Mouse (Mus musculus): Measurements from ENCODE around the gene Ttc30a2. TPM values are rescaled to one million over a fixed set of nuclear protein-coding genes. Genes with fewer than 3 reads are reported as not detected.
"Not testable (repeated sequence)": the region's sequence is repeated elsewhere in the genome, so short reads cannot be mapped to it uniquely, and the experiment has no call there.

Ttc30a2 gene
- polyA plus RNA-seq, 1 experiment from 2014 or later, result 0.43 TPM

GRCm38 (mm10) chr2:75955709-75956108, 22.3 kb downstream of the Ttc30a2 start:
- ATAC-seq (ENCODE audit: insufficient number of reproducible peaks, low FRiP score, low TSS enrichment, low read depth), result no peak
- Histone ChIP-seq H3K9ac (no peak overlapping the region), H3K4me3 (replicated peaks) (no peak overlapping the region), H3K4me1 (peaks cover 16% of the 10 kb centered on the region), H3K4me2 (replicated peaks) (no peak overlapping the region), H3K27ac (replicated peaks) (no peak overlapping the region), H3K36me3 (no peaks in the 10 kb centered on the region), H3K27me3 (no peaks in the 10 kb centered on the region), H3K9me3 (replicated peaks) (no peaks in the 10 kb centered on the region)
- WGBS, result 56% methylated on average over 14 of the region's 14 CpGs

GRCm38 (mm10) chr2:75953320-75953719, 24.6 kb downstream of the Ttc30a2 start:
- no peak overlapping the region for H3K9ac ChIP-seq
- ATAC-seq (ENCODE audit: insufficient number of reproducible peaks, low FRiP score, low TSS enrichment, low read depth), result no peak
- WGBS, result 93% methylated on average over 5 of the region's 5 CpGs
- H3K4me3 ChIP-seq (replicated peaks), result no peak overlapping the region
- H3K4me1 ChIP-seq, result no peaks in the 10 kb centered on the region
- no peak overlapping the region for H3K27ac ChIP-seq (replicated peaks)
- H3K4me2 ChIP-seq (replicated peaks), result no peak overlapping the region
- H3K27me3 ChIP-seq, result no peaks in the 10 kb centered on the region
- no peaks in the 10 kb centered on the region for H3K9me3 ChIP-seq (replicated peaks)
- no peaks in the 10 kb centered on the region for H3K36me3 ChIP-seq

GRCm38 (mm10) chr2:75950685-75951084, 27.3 kb downstream of the Ttc30a2 start:
- 76% methylated on average over 8 of the region's 8 CpGs for WGBS
- Histone ChIP-seq H3K9me3 (replicated peaks) (no peaks in the 10 kb centered on the region), H3K27ac (replicated peaks) (no peak overlapping the region), H3K4me2 (replicated peaks) (no peak overlapping the region), H3K9ac (no peak overlapping the region), H3K4me1 (no peaks in the 10 kb centered on the region), H3K36me3 (no peaks in the 10 kb centered on the region), H3K4me3 (replicated peaks) (no peak overlapping the region), H3K27me3 (no peaks in the 10 kb centered on the region)
- ATAC-seq (ENCODE audit: insufficient number of reproducible peaks, low FRiP score, low TSS enrichment, low read depth), result no peak

GRCm38 (mm10) chr2:75938117-75939063, 39.6 kb downstream of the Ttc30a2 start, which contains the start of gene Ttc30b:
Gene Ttc30b, minus strand, starts transcription at chr2:75938585.
- Histone ChIP-seq H3K9ac (peak within 1 kb of the TSS; percentile 2), H3K4me2 (replicated peaks) (peak within 1 kb of the TSS; percentile 56), H3K36me3 (no peaks in the 10 kb centered on the region), H3K27ac (replicated peaks) (peak within 1 kb of the TSS; percentile 86), H3K27me3 (no peaks in the 10 kb centered on the region), H3K9me3 (replicated peaks) (no peaks in the 10 kb centered on the region), H3K4me3 (replicated peaks) (peak within 1 kb of the TSS; percentile 51), H3K4me1 (peaks cover 6% of the 10 kb centered on the region; the same call in 1 of the 2 replicates)
- ATAC-seq (ENCODE audit: insufficient number of reproducible peaks, low FRiP score, low TSS enrichment, low read depth), result no peak; the same call in none of the 2 replicates
- WGBS, result 2% methylated on average over 42 of the region's 42 CpGs

- Histone ChIP-seq H3K4me3 (replicated peaks) (peak overlapping the region; percentile 51), H3K4me2 (replicated peaks) (peak overlapping the region; percentile 56)
- not testable (repeated sequence) for ATAC-seq (ENCODE audit: insufficient number of reproducible peaks, low FRiP score, low TSS enrichment, low read depth); H3K27ac ChIP-seq (replicated peaks); H3K36me3 ChIP-seq; H3K27me3 ChIP-seq; H3K4me1 ChIP-seq; H3K9me3 ChIP-seq (replicated peaks); H3K9ac ChIP-seq
- WGBS, result 65% methylated on average over 17 of the region's 17 CpGs
Observed at GRCm38 (mm10) chr2:75937520-75938116, 40.4 kb downstream of the Ttc30a2 start.

- not testable (repeated sequence) for H3K9ac ChIP-seq; H3K27ac ChIP-seq (replicated peaks); H3K4me3 ChIP-seq (replicated peaks); H3K4me2 ChIP-seq (replicated peaks); H3K9me3 ChIP-seq (replicated peaks); H3K36me3 ChIP-seq; ATAC-seq (ENCODE audit: insufficient number of reproducible peaks, low FRiP score, low TSS enrichment, low read depth); H3K4me1 ChIP-seq; H3K27me3 ChIP-seq
- 85% methylated on average over 2 of the region's 2 CpGs for WGBS
Observed at GRCm38 (mm10) chr2:75936685-75937084, 41.3 kb downstream of the Ttc30a2 start.

GRCm38 (mm10) chr2:75933541-75933940, 44.4 kb downstream of the Ttc30a2 start:
- peak overlapping the region; percentile 34 for H3K27ac ChIP-seq (replicated peaks)
- H3K9me3 ChIP-seq (replicated peaks), result no peaks in the 10 kb centered on the region
- 27% methylated on average over 7 of the region's 7 CpGs for WGBS
- H3K27me3 ChIP-seq, result no peaks in the 10 kb centered on the region
- no peak overlapping the region for H3K4me2 ChIP-seq (replicated peaks)
- peaks cover 3% of the 10 kb centered on the region; the same call in 1 of the 2 replicates for H3K4me1 ChIP-seq
- no peak overlapping the region for H3K4me3 ChIP-seq (replicated peaks)
- H3K9ac ChIP-seq, result no peak overlapping the region
- no peak for ATAC-seq (ENCODE audit: insufficient number of reproducible peaks, low FRiP score, low TSS enrichment, low read depth)
- no peaks in the 10 kb centered on the region for H3K36me3 ChIP-seq

GRCm38 (mm10) chr2:75930941-75931340, 47.0 kb downstream of the Ttc30a2 start:
- H3K27me3 ChIP-seq, result no peaks in the 10 kb centered on the region
- H3K9ac ChIP-seq, result no peak overlapping the region
- no peaks in the 10 kb centered on the region for H3K9me3 ChIP-seq (replicated peaks)
- H3K4me1 ChIP-seq, result no peaks in the 10 kb centered on the region
- no peak overlapping the region for H3K4me2 ChIP-seq (replicated peaks)
- ATAC-seq (ENCODE audit: insufficient number of reproducible peaks, low FRiP score, low TSS enrichment, low read depth), result no peak
- H3K36me3 ChIP-seq, result 0 out of 2 replicates have a peak, but pooled peaks cover 15% of the 10 kb centered on the region
- H3K27ac ChIP-seq (replicated peaks), result no peak overlapping the region
- 82% methylated on average over 2 of the region's 2 CpGs for WGBS
- no peak overlapping the region for H3K4me3 ChIP-seq (replicated peaks)

GRCm38 (mm10) chr2:75929786-75930444, 48.1 kb downstream of the Ttc30a2 start:
- 88% methylated on average over 6 of the region's 6 CpGs for WGBS
- Histone ChIP-seq H3K4me2 (replicated peaks) (no peak overlapping the region), H3K4me1 (no peaks in the 10 kb centered on the region), H3K9me3 (replicated peaks) (no peaks in the 10 kb centered on the region), H3K27ac (replicated peaks) (no peak overlapping the region), H3K9ac (no peak overlapping the region), H3K4me3 (replicated peaks) (no peak overlapping the region), H3K36me3 (0 out of 2 replicates have a peak, but pooled peaks cover 15% of the 10 kb centered on the region), H3K27me3 (no peaks in the 10 kb centered on the region)
- no peak for ATAC-seq (ENCODE audit: insufficient number of reproducible peaks, low FRiP score, low TSS enrichment, low read depth)

GRCm38 (mm10) chr2:75929141-75929540, 48.8 kb downstream of the Ttc30a2 start:
- Histone ChIP-seq H3K36me3 (0 out of 2 replicates have a peak, but pooled peaks cover 15% of the 10 kb centered on the region), H3K4me1 (no peaks in the 10 kb centered on the region), H3K9ac (no peak overlapping the region), H3K27me3 (no peaks in the 10 kb centered on the region), H3K4me3 (replicated peaks) (no peak overlapping the region), H3K27ac (replicated peaks) (no peak overlapping the region), H3K4me2 (replicated peaks) (no peak overlapping the region), H3K9me3 (replicated peaks) (no peaks in the 10 kb centered on the region)
- no peak for ATAC-seq (ENCODE audit: insufficient number of reproducible peaks, low FRiP score, low TSS enrichment, low read depth)
- WGBS, result 88% methylated on average over 2 of the region's 2 CpGs

GRCm38 (mm10) chr2:75928011-75928410, 50.0 kb downstream of the Ttc30a2 start:
- no peak overlapping the region for H3K9ac ChIP-seq
- 0 out of 2 replicates have a peak, but pooled peaks cover 15% of the 10 kb centered on the region for H3K36me3 ChIP-seq
- no peak overlapping the region for H3K27ac ChIP-seq (replicated peaks)
- no peak overlapping the region for H3K4me2 ChIP-seq (replicated peaks)
- H3K9me3 ChIP-seq (replicated peaks), result no peaks in the 10 kb centered on the region
- ATAC-seq (ENCODE audit: insufficient number of reproducible peaks, low FRiP score, low TSS enrichment, low read depth), result no peak
- no peak overlapping the region for H3K4me3 ChIP-seq (replicated peaks)
- H3K4me1 ChIP-seq, result no peaks in the 10 kb centered on the region
- WGBS, result 89% methylated on average over 3 of the region's 3 CpGs
- no peaks in the 10 kb centered on the region for H3K27me3 ChIP-seq
